8 mouse cellular contexts compared by ENCODE assay signal in the genomic region with DNA sequence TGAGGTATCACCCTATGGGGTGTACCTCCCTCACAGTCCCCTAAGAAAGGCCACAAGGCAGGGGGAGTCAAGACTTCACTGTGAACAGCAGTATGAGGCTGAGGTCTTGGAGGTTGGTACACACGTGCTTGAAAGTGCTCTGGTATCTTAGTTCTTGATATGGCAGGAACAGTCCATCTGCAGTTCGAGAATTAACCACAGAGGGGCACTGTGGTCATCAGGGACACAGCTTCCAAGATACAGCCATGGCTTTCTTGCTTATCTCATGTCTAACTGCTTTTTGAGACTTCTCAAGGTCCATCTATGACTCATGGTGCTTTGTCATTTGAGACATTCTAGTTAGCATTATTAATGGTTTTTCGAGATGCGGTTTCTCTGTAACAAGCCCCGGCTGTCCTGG. TPM values are rescaled to one million over a fixed set of nuclear protein-coding genes. Genes with fewer than 3 reads are reported as not detected.
DNase-seq lines count a peak whose midpoint lies in the region; ATAC-seq lines count a peak whose summit lies in the region.

No protein-coding gene starts in this region.

- H3K4me3 ChIP-seq in liver, embryonic 16.5 days (ENCODE audit: low read depth, low read length): no peak overlapping the region

- H3K4me2 ChIP-seq in liver, embryonic 16.5 days (ENCODE audit: low read depth, low read length): no peak overlapping the region

- H3K36me3 ChIP-seq in liver, embryonic 16.5 days (ENCODE audit: control insufficient read depth, insufficient read depth): no peaks in the 10 kb centered on the region

- H3K27me3 ChIP-seq in liver, embryonic 16.5 days (ENCODE audit: control insufficient read depth, insufficient read depth, low read depth, low read length): no peaks in the 10 kb centered on the region

- peak; percentile 81 for DNase-seq in CD4-positive helper T cell, adult 2 months (ENCODE audit: low read depth, low spot score)
- peak; percentile 92 for DNase-seq in MEL-GATA-1-ER (ENCODE audit: extremely low read depth, low read depth)
- DNase-seq in cerebellum, adult 18-20 months: peak; percentile 84 to 86
- DNase-seq in frontal cortex, postnatal 36 days (ENCODE audit: low spot score in 2 of 2): peak; percentile 82 to 88
- peak; percentile 78 for DNase-seq in kidney, postnatal 14 days
- DNase-seq in retina, postnatal 7 days (ENCODE audit: low read depth, low spot score): peak; percentile 57
- peak; percentile 60 to 84 for DNase-seq in urinary bladder, postnatal 4 days (ENCODE audit: low spot score in 2 of 2)

- 0 out of 2 replicates have a peak overlapping the region, but pooled peaks have one; percentile 43 for H3K27ac ChIP-seq in liver, embryonic 16.5 days (ENCODE audit: low read length)

- H3K9ac ChIP-seq in liver, embryonic 16.5 days (ENCODE audit: low read depth, low read length): no peak overlapping the region

- H3K4me1 ChIP-seq in liver, embryonic 16.5 days (ENCODE audit: control insufficient read depth, low read depth, low read length): peaks cover 19% of the 10 kb centered on the region

- 10% methylated on average over 5 of the region's 5 CpGs for WGBS in liver, embryonic 16.5 days (ENCODE audit: insufficient replicate concordance)

- H3K9me3 ChIP-seq in liver, embryonic 16.5 days (replicated peaks; ENCODE audit: control insufficient read depth, low read length): no peaks in the 10 kb centered on the region

- peak; percentile 28 for ATAC-seq in liver, embryonic 16.5 days (ENCODE audit: low read depth)

RNA-seq across cellular contexts. Expression of a gene that starts 3.0 kb away (rescaled TPM):
- 12.2 and 13.0 TPM in 2 replicates for polyA plus RNA-seq in liver, embryonic 16.5 days (2015; fragmentation: Nextera tagmentation; extraction: Ambion mirVana)

RNA-seq across cellular contexts. Expression of a gene that starts 15.3 kb away (rescaled TPM):
- 1.3 and 1.5 TPM in 2 replicates for polyA plus RNA-seq in liver, embryonic 16.5 days (2015; fragmentation: Nextera tagmentation; extraction: Ambion mirVana)

RNA-seq across cellular contexts. Expression of a gene that starts 51.5 kb away (rescaled TPM):
- 0.99 and 1.1 TPM in 2 replicates for polyA plus RNA-seq in liver, embryonic 16.5 days (2015; fragmentation: Nextera tagmentation; extraction: Ambion mirVana)
